Comparison of ENCODE assay signal across 15 mouse cellular contexts in genomic region chr7:15859657-15860056, GRCm38 (mm10). TPM values are rescaled to one million over a fixed set of nuclear protein-coding genes. Genes with fewer than 3 reads are reported as not detected.
DNase-seq lines count a peak whose midpoint lies in the region; ATAC-seq and TF ChIP-seq lines count a peak whose summit lies in the region.
"Had no signal": no experiment of that assay in that cellular context is flagged by ENCODE, and none has a peak within 500 bp of the region (broad histone marks: within the 10 kb centered on the region; RNA-seq: fewer than 3 reads in every experiment).

No protein-coding gene starts in this region.

- no peaks in the 10 kb centered on the region for H3K4me1 ChIP-seq in heart, embryonic 11.5 days (ENCODE audit: control insufficient read depth, insufficient read depth, low read length)
- H3K4me1 ChIP-seq in liver, adult 2 months (ENCODE audit: control insufficient read depth, insufficient read depth, low read length) = no peaks in the 10 kb centered on the region
- no peaks in the 10 kb centered on the region for H3K4me1 ChIP-seq in ES-Bruce4 (ENCODE audit: control insufficient read depth, insufficient read depth, low read length)
- H3K4me1 ChIP-seq in cortical plate, adult 2 months (ENCODE audit: control insufficient read depth, insufficient read depth, low read length) = no peaks in the 10 kb centered on the region
- H3K4me1 ChIP-seq: forebrain, embryonic 13.5 days had no signal

- H3K27me3 ChIP-seq in heart, embryonic 11.5 days (ENCODE audit: control insufficient read depth, insufficient read depth, low read length) = no peaks in the 10 kb centered on the region
- H3K27me3 ChIP-seq in liver, adult 2 months (ENCODE audit: control insufficient read depth, insufficient read depth, low read length) = no peaks in the 10 kb centered on the region
- no peaks in the 10 kb centered on the region for H3K27me3 ChIP-seq in ES-Bruce4 (ENCODE audit: control insufficient read depth, insufficient read depth, low read length, poor library complexity, severe bottlenecking)
- H3K27me3 ChIP-seq: forebrain, embryonic 13.5 days had no signal

- no peak for ATAC-seq in heart, embryonic 11.5 days (replicated peaks; ENCODE audit: insufficient number of reproducible peaks, low FRiP score, low TSS enrichment)
- ATAC-seq: forebrain, embryonic 13.5 days had no signal

- 41% methylated on average over 2 of the region's 2 CpGs for WGBS in heart, embryonic 11.5 days (ENCODE audit: insufficient replicate concordance)
- 38% methylated on average over 2 of the region's 2 CpGs for WGBS in liver, adult 2 months

- H3K79me2 ChIP-seq in liver, adult 2 months (ENCODE audit: control insufficient read depth, insufficient read depth, low read length) = no peaks in the 10 kb centered on the region

- H3K9me3 ChIP-seq in heart, embryonic 11.5 days (replicated peaks; ENCODE audit: control insufficient read depth, low read length) = no peaks in the 10 kb centered on the region
- no peaks in the 10 kb centered on the region for H3K9me3 ChIP-seq in ES-Bruce4 (replicated peaks; ENCODE audit: control insufficient read depth, insufficient read depth, low read length, poor library complexity, severe bottlenecking)
- H3K9me3 ChIP-seq: forebrain, embryonic 13.5 days had no signal

- H3K4me2 ChIP-seq in heart, embryonic 11.5 days = no peak overlapping the region
- H3K4me2 ChIP-seq: forebrain, embryonic 13.5 days had no signal

- peak; percentile 36; the same call in 1 of the 2 replicates for TF ChIP-seq CTCF in liver, adult 2 months (IDR thresholded peaks at IDR 0.05; ENCODE audit: low read depth, low read length)
- TF ChIP-seq CTCF in ES-Bruce4 (IDR thresholded peaks at IDR 0.05; ENCODE audit: low read depth, low read length) = peak; percentile 26
- TF ChIP-seq CTCF in cortical plate, adult 2 months (IDR thresholded peaks at IDR 0.05; ENCODE audit: extremely low read depth, insufficient read depth, low read length) = peak; percentile 13; the same call in 1 of the 2 replicates

- no peak for TF ChIP-seq POLR2A in liver, adult 2 months (IDR thresholded peaks at IDR 0.05; ENCODE audit: extremely low read depth, insufficient read depth, low read length)
- no peak for TF ChIP-seq POLR2A in ES-Bruce4 (IDR thresholded peaks at IDR 0.05; ENCODE audit: insufficient read depth, low read length)
- no peak for TF ChIP-seq POLR2A in cortical plate, adult 2 months (IDR thresholded peaks at IDR 0.05; ENCODE audit: extremely low read depth, insufficient read depth, low read length)

- no peak overlapping the region for H3K4me3 ChIP-seq in heart, embryonic 11.5 days (ENCODE audit: low read depth, low read length)
- H3K4me3 ChIP-seq in liver, adult 2 months (ENCODE audit: insufficient read depth, low read depth, low read length) = no peak overlapping the region
- no peak overlapping the region for H3K4me3 ChIP-seq in ES-Bruce4 (ENCODE audit: low read depth, low read length)
- no peak overlapping the region for H3K4me3 ChIP-seq in cortical plate, adult 2 months (ENCODE audit: insufficient read depth, low read length)
- H3K4me3 ChIP-seq: forebrain, embryonic 13.5 days had no signal

- no peak for TF ChIP-seq EP300 in ES-Bruce4 (IDR thresholded peaks at IDR 0.05; ENCODE audit: insufficient read depth, low read depth, low read length)

- H3K36me3 ChIP-seq in heart, embryonic 11.5 days (ENCODE audit: control insufficient read depth, insufficient read depth, low read length) = no peaks in the 10 kb centered on the region
- H3K36me3 ChIP-seq in liver, adult 2 months (ENCODE audit: control insufficient read depth, insufficient read depth, low read length) = no peaks in the 10 kb centered on the region
- no peaks in the 10 kb centered on the region for H3K36me3 ChIP-seq in ES-Bruce4 (ENCODE audit: control insufficient read depth, insufficient read depth, low read length, poor library complexity, severe bottlenecking)
- H3K36me3 ChIP-seq: G1E had no signal

- H3K9ac ChIP-seq in heart, embryonic 11.5 days (ENCODE audit: low read depth, low read length) = no peak overlapping the region
- H3K9ac ChIP-seq in liver, adult 2 months (ENCODE audit: low read depth, low read length) = no peak overlapping the region
- no peak overlapping the region for H3K9ac ChIP-seq in ES-Bruce4 (ENCODE audit: low read depth, poor library complexity, severe bottlenecking)
- H3K9ac ChIP-seq: forebrain, embryonic 13.5 days had no signal

- DNase-seq in heart, adult 11 months = peak; percentile 18
- no peak for DNase-seq in liver, adult 2 months (ENCODE audit: extremely low read depth, low read depth, low spot score)
- no peak for DNase-seq in liver
- no peak for DNase-seq in ovary, postnatal 14 days (ENCODE audit: low spot score)
- DNase-seq: gastrocnemius, postnatal 25 days; kidney, adult 8-10 months; lung, postnatal 4 days; right cerebral cortex, postnatal 14 days had no signal

- H3K27ac ChIP-seq in heart, embryonic 11.5 days (ENCODE audit: low read depth, low read length) = no peak overlapping the region
- no peak overlapping the region for H3K27ac ChIP-seq in liver, adult 2 months (replicated peaks; ENCODE audit: insufficient read depth, low read depth, low read length)
- no peak overlapping the region for H3K27ac ChIP-seq in ES-Bruce4 (ENCODE audit: insufficient read depth, low read length)
- no peak overlapping the region for H3K27ac ChIP-seq in cortical plate, adult 2 months (ENCODE audit: insufficient read depth, low read length)
- H3K27ac ChIP-seq: forebrain, embryonic 13.5 days had no signal

RNA-seq across cellular contexts. Expression of gene Crx, which starts 20.1 kb away (rescaled TPM):
- not detected in 2 replicates for polyA plus RNA-seq in heart, embryonic 11.5 days (2014; fragmentation: Nextera tagmentation; extraction: Ambion mirVana)
- total RNA-seq in liver, adult 2 months (2014; rRNA removed) = not detected in 2 replicates
- not detected in 2 replicates for polyA plus RNA-seq in liver, adult 2 months (2012; rRNA removed)
- polyA plus RNA-seq in ES-Bruce4 (2011; ENCODE audit: insufficient read depth, insufficient read length, low read depth, missing spikeins) = not detected in 2 replicates
- polyA plus RNA-seq in cortical plate, adult 2 months (2012; rRNA removed) = 0.08 TPM in 1 of 2 replicates, not detected in the other
- total RNA-seq: gastrocnemius, postnatal 25 days; hematopoietic stem cell, adult 5-6 weeks; left cerebral cortex, postnatal 10 days had no signal
- polyA plus RNA-seq: forebrain, embryonic 13.5 days; G1E had no signal

RNA-seq across cellular contexts. Expression of gene Obox6, which starts 20.2 kb away (rescaled TPM):
- polyA plus RNA-seq in heart, embryonic 11.5 days (2014; fragmentation: Nextera tagmentation; extraction: Ambion mirVana) = not detected in 2 replicates
- total RNA-seq in liver, adult 2 months (2014; rRNA removed) = not detected in 2 replicates
- polyA plus RNA-seq in liver, adult 2 months (2012; rRNA removed) = not detected in 2 replicates
- polyA plus RNA-seq in ES-Bruce4 (2011; ENCODE audit: insufficient read depth, insufficient read length, low read depth, missing spikeins) = not detected in 2 replicates
- polyA plus RNA-seq in cortical plate, adult 2 months (2012; rRNA removed) = not detected in 2 replicates
- total RNA-seq: gastrocnemius, postnatal 25 days; hematopoietic stem cell, adult 5-6 weeks; left cerebral cortex, postnatal 10 days had no signal
- polyA plus RNA-seq: forebrain, embryonic 13.5 days; G1E had no signal

RNA-seq across cellular contexts. Expression of gene Crxos, which starts 22.8 kb away (rescaled TPM):
- polyA plus RNA-seq in heart, embryonic 11.5 days (2014; fragmentation: Nextera tagmentation; extraction: Ambion mirVana) = not detected in 2 replicates
- not detected in 2 replicates for total RNA-seq in liver, adult 2 months (2014; rRNA removed)
- polyA plus RNA-seq in liver, adult 2 months (2012; rRNA removed) = not detected in 2 replicates
- polyA plus RNA-seq in ES-Bruce4 (2011; ENCODE audit: insufficient read depth, insufficient read length, low read depth, missing spikeins) = not detected in 2 replicates
- polyA plus RNA-seq in cortical plate, adult 2 months (2012; rRNA removed) = 0.13 and 0.27 TPM in 2 replicates
- total RNA-seq: gastrocnemius, postnatal 25 days; hematopoietic stem cell, adult 5-6 weeks had no signal
- polyA plus RNA-seq: forebrain, embryonic 13.5 days; G1E had no signal
